Mouse (Mus musculus) CH12.LX (cell line): Measurements from ENCODE around the gene Zfand6.

ENCODE experiments used
- CTCF ChIP-seq, 2 experiments: IDR thresholded peaks in 1 of 2; conservative IDR thresholded peaks in 1 of 2; 2 replicates each; pipeline ENCODE4 v1.5.1; 2011 to 2012; ENCODE audit warnings: low read depth in 2 of 2, low read length in 2 of 2, improper control_type of control experiment in 1 of 2, inconsistent platforms in 1 of 2, mild to moderate bottlenecking in 1 of 2, moderate library complexity in 1 of 2
- EP300 ChIP-seq: IDR thresholded peaks from 2 replicates; pipeline ENCODE4 v1.6.1; 2011; ENCODE audit warnings: low read length, improper control_type of control experiment
- HCFC1 ChIP-seq: IDR thresholded peaks from 2 replicates; pipeline ENCODE4 v1.6.1; 2012; ENCODE audit warnings: low read depth, mild to moderate bottlenecking, inconsistent platforms, low read length, improper control_type of control experiment
- JUND ChIP-seq: conservative IDR thresholded peaks from 2 replicates; pipeline ENCODE4 v1.6.1; 2011; ENCODE audit warnings: low read depth, low read length, improper control_type of control experiment
- MAFK ChIP-seq: IDR thresholded peaks from 2 replicates; pipeline ENCODE4 v1.6.1; 2011; ENCODE audit warnings: low read length, improper control_type of control experiment; ENCODE audit not compliant: insufficient replicate concordance
- MAZ ChIP-seq: IDR thresholded peaks from 2 replicates; pipeline ENCODE4 v1.6.1; 2012; ENCODE audit warnings: low read depth, mild to moderate bottlenecking, inconsistent platforms, low read length, improper control_type of control experiment, moderate library complexity
- MXI1 ChIP-seq: IDR thresholded peaks from 2 replicates; pipeline ENCODE4 v1.6.1; 2011; ENCODE audit warnings: mild to moderate bottlenecking, low read depth, low read length, improper control_type of control experiment
- NELFE ChIP-seq: IDR thresholded peaks from 2 replicates; pipeline ENCODE4 v1.6.1; 2011; ENCODE audit warnings: low read depth, low read length, improper control_type of control experiment
- POLR2A ChIP-seq: IDR thresholded peaks from 2 replicates; pipeline ENCODE4 v1.6.1; 2011; ENCODE audit warnings: low read depth, mild to moderate bottlenecking, improper control_type of control experiment, low read length
- USF2 ChIP-seq: conservative IDR thresholded peaks from 2 replicates; pipeline ENCODE4 v1.6.1; 2011; ENCODE audit warnings: low read depth, low read length, improper control_type of control experiment
- ZC3H11A ChIP-seq: IDR thresholded peaks from 2 replicates; pipeline ENCODE4 v1.6.1; 2012; ENCODE audit warnings: low read depth, mild to moderate bottlenecking, inconsistent platforms, low read length, improper control_type of control experiment
- ZMIZ1 ChIP-seq: IDR thresholded peaks from 2 replicates; pipeline ENCODE4 v1.6.1; 2012; ENCODE audit warnings: low read depth, mild to moderate bottlenecking, inconsistent platforms, low read length, improper control_type of control experiment
- ZNF384 ChIP-seq: IDR thresholded peaks from 2 replicates; pipeline ENCODE4 v1.6.1; 2012; ENCODE audit warnings: low read depth, low read length, improper control_type of control experiment, inconsistent platforms

- TF ChIP-seq CTCF (conservative IDR thresholded peaks at IDR 0.05 in 1 of 2, IDR thresholded peaks at IDR 0.05 in 1 of 2; ENCODE audit: low read depth in 2 of 2, low read length in 2 of 2) (no peak), MAFK (0 out of 2 replicates have a peak, but pooled peaks have one; percentile 16), USF2 (no peak), NELFE (peak; percentile 52; the same call in 1 of the 2 replicates), POLR2A (peak; percentile 60; the same call in 1 of the 2 replicates), ZNF384 (no peak), ZC3H11A (no peak), EP300 (no peak; the same call in 1 of the 2 replicates), JUND (no peak), HCFC1 (peak; percentile 35), MAZ (peak; percentile 70; the same call in 1 of the 2 replicates), MXI1 (peak; percentile 70), ZMIZ1 (peak; percentile 83)
Observed at GRCm38 (mm10) chr7:84689251-84690100, at the start of gene Zfand6.
